Mouse (Mus musculus): ENCODE data around the gene Gm17662. TPM values are rescaled to one million over a fixed set of nuclear protein-coding genes. Genes with fewer than 3 reads are reported as not detected.

The Gm17662 gene
- polyA plus RNA-seq, 1 experiment from 2014 or later: not detected

DNA sequence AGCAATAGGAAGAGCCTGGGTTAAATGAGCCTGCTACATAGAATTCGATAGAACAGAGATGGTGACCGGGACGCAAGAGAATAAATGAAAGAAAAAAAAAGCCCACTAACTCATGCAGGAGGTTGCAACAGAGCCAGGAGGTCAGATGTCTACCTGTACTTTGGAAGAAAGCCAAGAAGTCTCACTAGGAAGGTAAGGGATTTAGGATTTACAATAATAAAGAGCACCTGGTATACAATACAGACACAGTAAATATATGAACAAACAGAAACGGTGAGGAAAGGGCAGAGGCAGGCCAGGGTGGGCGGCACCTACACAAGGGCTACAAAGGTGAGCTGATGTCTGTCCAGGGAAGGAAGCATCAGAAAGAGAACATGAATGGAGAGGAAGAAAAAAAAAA is 14.9 kb upstream of the Gm17662 start:
- 88% methylated on average over 5 of the region's 5 CpGs for WGBS
- Histone ChIP-seq H3K9me3 (no peaks in the 10 kb centered on the region), H3K36me3 (replicated peaks) (no peaks in the 10 kb centered on the region), H3K4me2 (no peak overlapping the region), H3K4me1 (no peaks in the 10 kb centered on the region), H3K27me3 (replicated peaks) (no peaks in the 10 kb centered on the region), H3K9ac (no peak overlapping the region), H3K27ac (no peak overlapping the region), H3K4me3 (no peak overlapping the region)
- ATAC-seq (replicated peaks): no peak

DNA sequence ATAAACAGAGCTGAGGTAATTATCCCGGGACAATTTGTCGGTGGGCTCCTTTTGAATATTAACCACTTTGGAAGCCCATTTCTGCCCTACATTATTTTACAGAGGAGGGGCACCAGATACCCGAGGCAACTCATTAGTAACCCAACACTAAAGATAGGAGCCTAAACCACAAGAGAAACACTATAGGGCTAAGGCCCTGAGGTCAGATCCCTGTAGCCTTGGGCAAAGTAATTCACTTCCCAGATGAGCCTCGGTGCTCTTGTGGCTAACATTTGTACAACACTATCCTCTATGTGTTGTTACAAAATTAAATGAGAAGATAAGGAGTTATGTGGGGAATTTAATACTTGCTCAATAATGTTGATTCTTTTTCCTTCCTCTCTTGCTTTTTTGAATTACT is 13.6 kb upstream of the Gm17662 start:
- no peak overlapping the region for H3K27ac ChIP-seq
- H3K27me3 ChIP-seq (replicated peaks): no peaks in the 10 kb centered on the region
- no peak overlapping the region for H3K4me3 ChIP-seq
- H3K9me3 ChIP-seq: no peaks in the 10 kb centered on the region
- no peaks in the 10 kb centered on the region for H3K4me1 ChIP-seq
- no peak for ATAC-seq (replicated peaks)
- no peak overlapping the region for H3K4me2 ChIP-seq
- 33% methylated on average over 4 of the region's 4 CpGs for WGBS
- no peaks in the 10 kb centered on the region for H3K36me3 ChIP-seq (replicated peaks)
- H3K9ac ChIP-seq: no peak overlapping the region

DNA sequence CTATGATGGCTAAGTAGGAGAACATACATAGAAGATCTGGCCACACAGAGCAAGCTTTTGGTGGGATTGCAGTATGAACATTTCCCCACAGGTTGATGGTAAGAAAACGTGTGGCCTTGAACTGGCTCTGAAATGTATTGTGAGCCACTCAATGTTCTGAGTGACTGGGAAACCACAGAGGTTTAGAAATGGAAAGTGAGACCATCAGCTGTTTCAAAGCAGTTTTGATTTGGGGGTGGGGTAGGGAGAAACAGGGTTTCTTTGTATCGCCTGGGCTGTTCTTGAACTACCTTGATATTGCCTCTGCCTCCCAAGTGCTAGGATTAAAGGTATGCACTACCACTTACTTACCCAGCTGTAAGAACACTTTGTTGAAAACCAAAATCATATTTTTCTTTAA is 1.9 kb upstream of the Gm17662 start:
- Histone ChIP-seq H3K9me3 (no peaks in the 10 kb centered on the region), H3K4me2 (no peak overlapping the region), H3K27ac (no peak overlapping the region), H3K4me3 (no peak overlapping the region), H3K9ac (no peak overlapping the region), H3K27me3 (replicated peaks) (no peaks in the 10 kb centered on the region), H3K4me1 (no peaks in the 10 kb centered on the region), H3K36me3 (replicated peaks) (no peaks in the 10 kb centered on the region)
- ATAC-seq (replicated peaks): no peak
- WGBS: 89% methylated on average over 2 of the region's 2 CpGs

DNA sequence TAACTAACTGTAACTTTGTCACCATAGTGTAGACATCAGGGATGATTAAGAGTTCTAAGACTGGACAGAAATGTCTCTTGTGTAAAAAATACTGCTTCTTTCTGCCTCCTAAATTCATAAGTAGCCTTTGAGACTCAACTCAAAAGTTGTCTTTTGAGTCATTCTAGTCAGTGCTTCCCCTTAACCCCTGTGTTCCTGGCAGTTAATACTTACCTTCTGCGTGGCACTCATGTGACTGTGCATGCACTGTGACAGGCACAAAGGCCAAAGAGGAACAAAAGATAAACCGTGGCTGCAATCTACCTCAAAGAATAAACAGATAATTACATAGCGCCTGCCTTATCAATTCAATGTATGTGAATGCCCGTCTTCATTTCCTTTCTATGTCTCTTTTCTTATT is 694 bp downstream of the Gm17662 start:
- Histone ChIP-seq H3K36me3 (replicated peaks) (no peaks in the 10 kb centered on the region), H3K4me2 (no peak overlapping the region), H3K9ac (no peak overlapping the region), H3K27ac (no peak overlapping the region), H3K4me1 (no peaks in the 10 kb centered on the region), H3K9me3 (no peaks in the 10 kb centered on the region), H3K4me3 (no peak overlapping the region), H3K27me3 (replicated peaks) (no peaks in the 10 kb centered on the region)
- no peak for ATAC-seq (replicated peaks)
- WGBS: 71% methylated on average over 4 of the region's 4 CpGs

DNA sequence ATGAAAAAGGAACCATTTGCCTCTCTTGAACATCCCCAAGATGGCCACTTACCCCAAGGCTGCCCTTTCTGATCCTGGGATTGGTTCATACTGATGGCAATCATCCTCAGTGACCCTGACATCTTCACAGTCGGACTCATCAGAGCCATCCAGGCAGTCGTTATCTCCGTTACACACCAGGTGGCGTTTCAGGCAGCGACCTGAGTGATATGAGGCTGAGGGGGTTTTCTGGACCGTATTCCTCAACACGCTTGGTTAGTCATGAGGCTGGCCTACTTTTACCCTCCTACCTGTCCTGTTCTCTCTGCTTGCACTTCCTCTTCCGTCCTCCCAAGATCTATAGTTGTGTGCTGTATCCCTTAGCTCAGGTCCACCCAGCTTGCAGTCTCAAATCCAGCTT is 4.1 kb downstream of the Gm17662 start:
- ATAC-seq (replicated peaks): no peak
- H3K4me3 ChIP-seq: no peak overlapping the region
- 84% methylated on average over 8 of the region's 8 CpGs for WGBS
- H3K4me2 ChIP-seq: no peak overlapping the region
- H3K9me3 ChIP-seq: no peaks in the 10 kb centered on the region
- H3K27ac ChIP-seq: no peak overlapping the region
- no peak overlapping the region for H3K9ac ChIP-seq
- no peaks in the 10 kb centered on the region for H3K36me3 ChIP-seq (replicated peaks)
- H3K4me1 ChIP-seq: no peaks in the 10 kb centered on the region
- H3K27me3 ChIP-seq (replicated peaks): no peaks in the 10 kb centered on the region

DNA sequence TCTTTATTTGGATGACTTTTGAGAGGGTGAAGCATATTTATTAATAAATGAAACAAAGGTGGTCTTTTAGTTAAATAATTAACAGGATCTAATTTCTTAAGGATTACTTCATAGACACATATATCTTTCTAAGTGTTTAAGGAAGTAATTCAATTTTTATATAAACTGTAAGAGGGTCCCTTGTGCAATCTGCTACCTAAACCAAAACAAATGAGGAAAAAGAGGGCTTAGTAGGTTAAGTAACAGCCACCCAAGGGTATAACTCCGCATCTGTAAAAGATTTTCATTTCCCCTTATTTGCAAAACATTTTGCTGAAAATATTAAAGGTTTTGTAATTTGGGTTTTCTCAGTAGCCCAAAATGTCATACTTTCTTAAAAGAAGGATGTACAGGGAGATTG is 7.3 kb downstream of the Gm17662 start:
- Histone ChIP-seq H3K27ac (no peak overlapping the region), H3K4me2 (no peak overlapping the region), H3K9ac (no peak overlapping the region), H3K27me3 (replicated peaks) (no peaks in the 10 kb centered on the region), H3K4me3 (no peak overlapping the region), H3K36me3 (replicated peaks) (no peaks in the 10 kb centered on the region), H3K9me3 (no peaks in the 10 kb centered on the region), H3K4me1 (no peaks in the 10 kb centered on the region)
- WGBS: 74% methylated on average over 1 of the region's 1 CpGs
- ATAC-seq (replicated peaks): no peak

DNA sequence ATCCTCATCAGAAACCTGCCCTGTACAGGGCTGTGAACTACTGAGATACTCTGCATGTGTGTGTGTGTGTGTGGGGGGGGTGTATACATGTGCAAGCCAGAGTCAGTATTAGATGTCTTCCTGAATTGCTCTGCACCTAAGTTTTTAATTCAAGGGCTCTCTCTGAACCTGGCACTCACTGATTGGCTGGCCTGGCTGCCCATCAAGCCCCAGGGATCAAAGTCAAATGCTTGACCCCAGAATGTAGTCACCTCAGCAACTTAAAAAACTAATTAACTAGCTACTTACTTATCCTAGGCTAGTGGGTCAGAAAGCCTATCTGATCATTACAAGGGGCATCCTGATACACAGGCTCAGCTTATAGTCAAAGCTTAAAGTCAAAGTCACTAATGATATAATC is 12.5 kb downstream of the Gm17662 start:
- no peaks in the 10 kb centered on the region for H3K27me3 ChIP-seq (replicated peaks)
- H3K36me3 ChIP-seq (replicated peaks): no peaks in the 10 kb centered on the region
- no peaks in the 10 kb centered on the region for H3K4me1 ChIP-seq
- H3K9me3 ChIP-seq: no peaks in the 10 kb centered on the region
- ATAC-seq (replicated peaks): no peak
- H3K4me2 ChIP-seq: no peak overlapping the region
- no peak overlapping the region for H3K9ac ChIP-seq
- H3K4me3 ChIP-seq: no peak overlapping the region
- H3K27ac ChIP-seq: no peak overlapping the region

DNA sequence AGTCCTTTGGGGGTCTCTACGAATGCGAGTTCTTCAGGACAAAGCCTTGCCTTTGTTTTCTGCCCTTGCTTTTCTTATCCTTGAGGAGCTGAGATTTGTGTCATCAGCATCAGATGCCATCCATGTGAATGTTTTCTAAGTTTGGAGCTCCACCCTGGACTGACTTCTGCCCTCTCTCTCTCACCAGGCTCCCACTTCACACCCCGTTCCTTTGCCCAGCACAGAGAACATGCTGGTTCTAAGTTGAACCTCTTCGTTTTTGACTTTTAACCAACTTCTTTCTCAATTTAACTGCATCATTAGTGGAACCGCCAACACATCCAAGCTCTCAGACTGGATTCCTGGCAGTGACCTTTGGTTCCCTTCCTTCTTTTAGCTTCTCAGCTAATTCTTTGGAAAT is 13.1 kb downstream of the Gm17662 start:
- Histone ChIP-seq H3K4me1 (no peaks in the 10 kb centered on the region), H3K4me2 (no peak overlapping the region), H3K36me3 (replicated peaks) (no peaks in the 10 kb centered on the region), H3K9ac (no peak overlapping the region), H3K9me3 (no peaks in the 10 kb centered on the region), H3K4me3 (no peak overlapping the region), H3K27me3 (replicated peaks) (no peaks in the 10 kb centered on the region), H3K27ac (no peak overlapping the region)
- ATAC-seq (replicated peaks): no peak
- WGBS: 89% methylated on average over 5 of the region's 5 CpGs

DNA sequence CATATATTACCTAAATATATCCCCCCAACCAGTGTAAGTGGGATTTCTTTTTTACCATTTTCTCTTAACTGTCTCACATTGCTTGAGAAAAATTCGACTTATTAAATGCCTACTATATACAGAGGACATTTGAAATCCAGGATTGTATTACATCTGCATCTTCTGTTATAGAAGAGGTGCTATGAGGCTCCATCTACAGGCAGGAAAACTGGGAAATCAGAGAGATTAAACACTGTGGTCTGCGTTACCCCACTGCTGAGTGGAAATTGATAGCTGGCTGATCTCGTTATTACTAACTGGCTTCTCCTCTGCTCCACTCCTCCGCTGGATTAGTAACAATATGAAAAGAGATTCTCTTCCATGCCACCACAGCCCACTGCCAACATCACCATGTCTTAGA is 18.7 kb downstream of the Gm17662 start:
- Histone ChIP-seq H3K27ac (no peak overlapping the region), H3K36me3 (replicated peaks) (no peaks in the 10 kb centered on the region), H3K4me2 (no peak overlapping the region), H3K27me3 (replicated peaks) (no peaks in the 10 kb centered on the region), H3K9ac (no peak overlapping the region), H3K4me3 (no peak overlapping the region), H3K4me1 (no peaks in the 10 kb centered on the region), H3K9me3 (no peaks in the 10 kb centered on the region)
- ATAC-seq (replicated peaks): no peak
- 76% methylated on average over 4 of the region's 4 CpGs for WGBS

DNA sequence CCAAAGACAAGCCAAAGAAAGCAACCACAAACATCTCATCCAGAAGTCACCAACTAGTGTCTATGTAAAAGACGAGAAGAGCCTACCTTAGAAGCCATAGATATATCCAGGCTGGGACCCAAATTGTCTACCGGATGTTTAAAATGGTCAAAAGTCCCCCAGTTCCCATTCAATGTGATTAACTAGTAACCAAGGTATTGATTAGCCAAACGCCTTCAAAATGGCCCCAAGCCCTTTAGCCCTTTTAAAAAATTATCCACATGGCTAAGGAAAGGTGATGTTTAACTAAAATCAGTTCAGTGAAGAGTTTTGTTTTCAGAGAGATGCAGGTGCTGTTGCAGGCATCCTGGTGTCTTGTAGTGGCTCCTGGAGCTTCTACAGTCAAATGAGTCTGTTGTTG is 19.2 kb downstream of the Gm17662 start, which contains the start of gene C8a:
C8a (minus strand) TSS at position 76 of the 400 bp plus-strand sequence.
- no peak within 1 kb of the TSS for H3K9ac ChIP-seq
- no peak for ATAC-seq (replicated peaks)
- no peak within 1 kb of the TSS for H3K27ac ChIP-seq
- H3K4me2 ChIP-seq: no peak within 1 kb of the TSS
- no peak within 1 kb of the TSS for H3K4me3 ChIP-seq
- H3K36me3 ChIP-seq (replicated peaks): no peaks in the 10 kb centered on the region
- WGBS: 91% methylated on average over 3 of the region's 3 CpGs
- H3K27me3 ChIP-seq (replicated peaks): no peaks in the 10 kb centered on the region
- H3K4me1 ChIP-seq: no peaks in the 10 kb centered on the region
- H3K9me3 ChIP-seq: no peaks in the 10 kb centered on the region

DNA sequence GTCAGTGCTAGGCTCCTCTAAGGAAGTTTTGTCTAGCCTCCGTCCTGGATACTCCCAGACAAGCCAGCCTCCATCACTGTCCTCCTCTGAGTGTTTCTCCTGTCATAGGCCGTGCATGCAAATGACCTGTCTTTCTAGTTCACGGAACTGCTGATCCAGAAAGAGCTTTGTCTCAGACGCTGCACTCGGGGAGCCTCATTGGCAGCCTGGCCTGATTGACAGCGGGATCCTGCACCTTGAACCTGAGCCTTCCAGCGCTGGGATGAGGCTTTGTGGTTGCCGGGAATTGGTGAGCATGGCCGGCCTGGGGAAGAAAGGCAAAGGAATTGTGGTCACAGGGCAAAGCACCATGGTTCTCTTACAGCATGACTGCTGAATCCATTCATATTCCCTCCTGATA is 30.4 kb downstream of the Gm17662 start:
- WGBS: 29% methylated on average over 9 of the region's 9 CpGs
- H3K9ac ChIP-seq: no peak overlapping the region
- ATAC-seq (replicated peaks): no peak
- H3K36me3 ChIP-seq (replicated peaks): no peaks in the 10 kb centered on the region
- H3K9me3 ChIP-seq: no peaks in the 10 kb centered on the region
- no peaks in the 10 kb centered on the region for H3K27me3 ChIP-seq (replicated peaks)
- H3K4me3 ChIP-seq: no peak overlapping the region
- no peak overlapping the region for H3K27ac ChIP-seq
- H3K4me1 ChIP-seq: peaks cover 17% of the 10 kb centered on the region
- H3K4me2 ChIP-seq: no peak overlapping the region

DNA sequence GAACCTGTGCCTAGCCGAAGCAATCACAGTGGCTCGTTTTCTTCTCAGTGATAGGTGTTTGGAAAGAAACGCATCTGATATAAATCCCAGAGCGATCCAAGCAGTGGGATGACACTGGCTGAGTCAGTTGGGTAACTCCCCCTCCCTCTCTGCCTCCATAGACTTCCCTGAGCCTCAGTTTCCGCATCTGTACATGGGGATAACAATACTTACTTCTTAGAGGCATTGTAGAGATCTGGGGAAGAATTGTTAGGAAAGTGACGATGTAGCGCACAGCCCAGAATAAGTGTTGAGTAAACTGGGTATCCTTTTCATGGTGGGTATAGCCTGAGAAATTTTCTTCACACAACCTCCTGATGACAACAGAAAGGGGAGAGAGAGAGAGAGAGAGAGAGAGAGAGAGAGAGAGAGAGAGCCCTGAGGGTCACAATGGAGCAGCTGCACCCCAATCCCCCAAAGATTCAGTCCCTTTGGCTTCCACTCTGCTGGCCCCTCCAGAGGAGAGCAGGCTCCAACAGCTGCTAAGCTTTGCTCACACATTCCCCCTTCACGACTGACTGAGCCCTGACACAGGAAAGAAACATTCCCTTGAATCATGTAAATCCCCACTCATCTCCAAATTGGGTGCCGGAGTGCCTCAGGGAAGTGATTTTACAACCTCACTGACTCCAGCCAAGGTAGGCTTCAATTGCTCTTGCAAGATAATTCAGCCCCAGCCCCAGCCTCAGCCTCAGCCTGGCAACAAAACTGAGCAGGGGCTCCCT is 31.6 kb downstream of the Gm17662 start:
- WGBS: 72% methylated on average over 9 of the region's 9 CpGs
- ATAC-seq (replicated peaks): no peak
- 0 out of 2 replicates have a peak overlapping the region, but pooled peaks have one; percentile 6 for H3K27ac ChIP-seq

DNA sequence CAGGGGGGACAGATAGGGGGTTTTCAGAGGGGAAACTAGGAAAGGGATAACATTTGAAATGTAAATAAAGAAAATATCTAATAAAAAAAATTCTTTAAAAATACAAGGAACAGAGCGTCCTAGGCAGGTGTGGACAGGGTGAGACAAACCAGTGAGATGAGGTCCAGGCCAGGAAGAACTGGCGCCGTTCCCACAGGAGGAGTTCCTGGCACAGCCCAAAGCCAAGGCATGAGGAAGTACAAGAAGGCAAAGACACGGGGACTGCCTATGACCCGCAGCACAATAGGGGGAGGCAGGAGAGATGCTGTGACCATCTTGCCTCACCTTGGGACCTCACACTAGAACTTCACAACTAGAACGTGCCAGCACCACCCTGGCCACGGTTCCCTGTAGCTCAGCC is 34.6 kb downstream of the Gm17662 start:
- 88% methylated on average over 7 of the region's 7 CpGs for WGBS
- H3K4me3 ChIP-seq: no peak overlapping the region
- no peak for ATAC-seq (replicated peaks)
- H3K36me3 ChIP-seq (replicated peaks): no peaks in the 10 kb centered on the region
- H3K9me3 ChIP-seq: no peaks in the 10 kb centered on the region
- no peak overlapping the region for H3K4me2 ChIP-seq
- no peaks in the 10 kb centered on the region for H3K27me3 ChIP-seq (replicated peaks)
- H3K27ac ChIP-seq: no peak overlapping the region
- H3K4me1 ChIP-seq: peaks cover 29% of the 10 kb centered on the region
- no peak overlapping the region for H3K9ac ChIP-seq

More for the DNA sequence above, 31.6 kb downstream of the Gm17662 start:
- no peak overlapping the region for H3K9ac ChIP-seq
- H3K4me3 ChIP-seq: no peak overlapping the region
- no peaks in the 10 kb centered on the region for H3K9me3 ChIP-seq
- H3K27me3 ChIP-seq (replicated peaks): no peaks in the 10 kb centered on the region
- H3K36me3 ChIP-seq (replicated peaks): no peaks in the 10 kb centered on the region
- H3K4me2 ChIP-seq: no peak overlapping the region
- H3K4me1 ChIP-seq: peaks cover 22% of the 10 kb centered on the region
